Mouse (Mus musculus) heart, embryonic 12.5 days (tissue): ENCODE results near the gene Khdc4. TPM values are rescaled to one million over a fixed set of nuclear protein-coding genes. Genes with fewer than 3 reads are reported as not detected.
"Not testable (repeated sequence)": the region's sequence is repeated elsewhere in the genome, so short reads cannot be mapped to it uniquely, and the experiment has no call there.

Experiments
- ATAC-seq: fragments of 200-750 bp; cut with Nextera tagmentation; 2 replicates; pipeline ENCODE4 v1.8.0; 2017; ENCODE audit warnings: moderate TSS enrichment, moderate library complexity; ENCODE audit not compliant: insufficient number of reproducible peaks, low FRiP score
- H3K27ac ChIP-seq: fragments of 300-500 bp; sonication (generic); 2 replicates; pipeline ENCODE4 v1.5.1; 2016; ENCODE audit warnings: mild to moderate bottlenecking, moderate library complexity; ENCODE audit not compliant: poor library complexity, severe bottlenecking
- H3K27me3 ChIP-seq: fragments of 300-500 bp; sonication (generic); replicated peaks from 2 replicates; pipeline ENCODE4 v1.6.1; 2016; ENCODE audit warnings: mild to moderate bottlenecking, moderate library complexity
- H3K36me3 ChIP-seq: fragments of 300-500 bp; sonication (generic); 2 replicates; pipeline ENCODE4 v1.6.1; 2016; ENCODE audit warnings: mild to moderate bottlenecking, moderate library complexity
- H3K4me1 ChIP-seq: fragments of 300-500 bp; sonication (generic); replicated peaks from 2 replicates; pipeline ENCODE4 v1.6.1; 2016; ENCODE audit warnings: mild to moderate bottlenecking
- H3K4me2 ChIP-seq: fragments of 300-500 bp; sonication (generic); 2 replicates; pipeline ENCODE4 v1.6.1; 2016; ENCODE audit warnings: mild to moderate bottlenecking, moderate library complexity
- H3K4me3 ChIP-seq: fragments of 300-500 bp; sonication (generic); 2 replicates; pipeline ENCODE4 v1.5.1; 2016; ENCODE audit warnings: mild to moderate bottlenecking
- H3K9ac ChIP-seq: fragments of 300-500 bp; sonication (generic); 2 replicates; pipeline ENCODE4 v1.6.1; 2016; ENCODE audit warnings: mild to moderate bottlenecking, moderate library complexity
- H3K9me3 ChIP-seq: fragments of 300-500 bp; sonication (generic); replicated peaks from 2 replicates; pipeline ENCODE4 v1.6.1; 2016; ENCODE audit warnings: mild to moderate bottlenecking, moderate library complexity
- WGBS: fragments of 180-500 bp; shearing (Covaris S2); methylation state at CpG from one replicate; pipeline ENCODE4 v1.1.7; 2016; 5-methylcytosine and 5-hydroxymethylcytosine counted together
- polyA plus RNA-seq: library from polyadenylated mRNA; unstranded; fragments of >200 nt; fragmentation: Nextera tagmentation; extraction: Ambion mirVana; gene quantifications from 2 replicates; pipeline ENCODE4 v1.2.1, GENCODE M21; 2016

Gene Khdc4
- polyA plus RNA-seq, 1 experiment from 2014 or later = 75.3 TPM

GRCm38 (mm10) chr3:88698051-88698450 is 12.4 kb downstream of the Khdc4 start:
- peaks cover 21% of the 10 kb centered on the region for H3K4me1 ChIP-seq
- no peak for ATAC-seq
- WGBS = 87% methylated on average over 1 of the region's 1 CpGs
- no peak overlapping the region for H3K9ac ChIP-seq
- no peaks in the 10 kb centered on the region for H3K27me3 ChIP-seq
- H3K4me3 ChIP-seq = no peak overlapping the region
- no peaks in the 10 kb centered on the region for H3K9me3 ChIP-seq
- no peak overlapping the region for H3K27ac ChIP-seq
- H3K4me2 ChIP-seq = no peak overlapping the region
- H3K36me3 ChIP-seq = peaks cover 91% of the 10 kb centered on the region

DNA sequence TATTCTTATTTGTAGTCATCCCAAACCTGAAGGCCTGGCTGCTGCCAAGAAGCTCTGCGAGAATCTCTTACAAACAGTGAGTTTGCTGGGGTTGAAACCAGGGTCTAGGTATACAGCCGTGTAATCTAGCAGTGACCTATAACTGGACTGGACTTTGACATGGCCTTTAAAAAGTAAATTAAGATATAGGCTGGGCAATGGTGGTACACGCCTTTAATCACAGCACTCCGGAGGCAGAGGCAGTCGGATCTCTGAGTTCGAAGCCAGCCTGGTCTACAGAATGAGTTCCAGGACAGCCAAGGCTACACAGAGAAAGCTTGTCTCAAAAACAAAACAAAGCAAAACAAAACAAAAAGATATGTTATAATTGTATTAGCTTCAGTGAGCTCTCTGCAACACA is 13.2 kb downstream of the Khdc4 start:
- H3K4me1 ChIP-seq = peaks cover 21% of the 10 kb centered on the region
- no peak overlapping the region for H3K9ac ChIP-seq
- no peak overlapping the region for H3K4me2 ChIP-seq
- no peaks in the 10 kb centered on the region for H3K9me3 ChIP-seq
- H3K27me3 ChIP-seq = no peaks in the 10 kb centered on the region
- H3K27ac ChIP-seq = no peak overlapping the region
- H3K4me3 ChIP-seq = no peak overlapping the region
- peaks cover 92% of the 10 kb centered on the region for H3K36me3 ChIP-seq
- ATAC-seq = no peak
- WGBS = 95% methylated on average over 6 of the region's 6 CpGs

- Histone ChIP-seq H3K36me3 (peaks cover 92% of the 10 kb centered on the region), H3K9ac (no peak overlapping the region), H3K9me3 (no peaks in the 10 kb centered on the region), H3K27ac (peak overlapping the region; percentile 33; the same call in 1 of the 2 replicates), H3K4me3 (no peak overlapping the region), H3K27me3 (no peaks in the 10 kb centered on the region), H3K4me2 (no peak overlapping the region), H3K4me1 (peaks cover 21% of the 10 kb centered on the region)
- no peak for ATAC-seq
- WGBS = 89% methylated on average over 3 of the region's 3 CpGs
Observed at GRCm38 (mm10) chr3:88700247-88700646, 14.6 kb downstream of the Khdc4 start.

GRCm38 (mm10) chr3:88701222-88701621 is 15.6 kb downstream of the Khdc4 start:
- H3K9ac ChIP-seq = no peak overlapping the region
- H3K27ac ChIP-seq = 0 out of 2 replicates have a peak overlapping the region, but pooled peaks have one; percentile 33
- peaks cover 21% of the 10 kb centered on the region for H3K4me1 ChIP-seq
- no peaks in the 10 kb centered on the region for H3K27me3 ChIP-seq
- H3K4me2 ChIP-seq = no peak overlapping the region
- H3K9me3 ChIP-seq = no peaks in the 10 kb centered on the region
- no peak overlapping the region for H3K4me3 ChIP-seq
- peaks cover 84% of the 10 kb centered on the region for H3K36me3 ChIP-seq
- ATAC-seq = no peak
- WGBS = 41% methylated on average over 3 of the region's 3 CpGs

DNA sequence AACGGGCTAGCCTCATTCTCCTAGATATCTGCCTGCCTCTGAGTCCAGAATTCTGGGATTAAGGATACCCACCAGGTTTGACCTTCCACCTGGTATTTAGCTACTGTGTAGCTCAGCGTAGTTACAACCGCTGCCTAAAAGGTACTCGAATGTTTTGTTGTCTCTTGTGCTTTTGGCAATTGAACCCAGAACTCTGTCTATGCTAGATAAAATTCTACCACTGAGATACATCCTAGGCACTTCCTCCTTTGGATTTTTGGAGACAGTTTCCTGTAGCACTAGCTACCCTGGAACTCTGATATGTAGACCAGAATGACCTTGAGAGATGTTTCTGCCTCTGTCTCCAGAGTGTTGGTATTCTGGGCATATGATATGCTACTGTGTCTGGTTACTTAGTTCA is 28.1 kb downstream of the Khdc4 start:
- Histone ChIP-seq H3K36me3 (peaks cover 55% of the 10 kb centered on the region), H3K4me2 (no peak overlapping the region), H3K27ac (no peak overlapping the region), H3K4me1 (peaks cover 10% of the 10 kb centered on the region), H3K4me3 (no peak overlapping the region), H3K27me3 (no peaks in the 10 kb centered on the region), H3K9me3 (no peaks in the 10 kb centered on the region), H3K9ac (no peak overlapping the region)
- ATAC-seq = no peak
- WGBS = 89% methylated on average over 4 of the region's 4 CpGs

GRCm38 (mm10) chr3:88714725-88715124 is 29.1 kb downstream of the Khdc4 start:
- no peak overlapping the region for H3K4me3 ChIP-seq
- 71% methylated on average over 2 of the region's 2 CpGs for WGBS
- no peak for ATAC-seq
- no peaks in the 10 kb centered on the region for H3K27me3 ChIP-seq
- no peak overlapping the region for H3K4me2 ChIP-seq
- no peaks in the 10 kb centered on the region for H3K9me3 ChIP-seq
- peaks cover 48% of the 10 kb centered on the region for H3K36me3 ChIP-seq
- no peak overlapping the region for H3K27ac ChIP-seq
- no peak overlapping the region for H3K9ac ChIP-seq
- peaks cover 20% of the 10 kb centered on the region for H3K4me1 ChIP-seq

DNA sequence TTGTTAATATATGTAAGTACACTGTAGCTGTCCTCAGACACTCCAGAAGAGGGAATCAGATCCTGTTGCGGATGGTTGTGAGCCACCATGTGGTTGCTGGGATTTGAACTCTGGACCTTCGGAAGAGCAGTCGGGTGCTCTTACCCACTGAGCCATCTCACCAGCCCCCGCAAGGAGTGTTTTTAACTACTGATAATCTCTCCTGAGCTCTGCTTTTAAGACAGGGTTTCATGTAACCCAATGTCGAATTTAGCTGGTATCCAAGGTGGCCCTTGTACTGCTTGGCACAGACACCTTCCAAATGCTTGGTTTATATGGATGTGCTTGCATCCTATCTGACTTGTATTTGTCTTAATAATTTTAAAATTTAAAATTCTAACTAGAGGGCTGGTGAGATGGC is 30.1 kb downstream of the Khdc4 start:
- H3K4me1 ChIP-seq = peaks cover 21% of the 10 kb centered on the region
- H3K9ac ChIP-seq, H3K27ac ChIP-seq, H3K4me3 ChIP-seq, ATAC-seq, H3K4me2 ChIP-seq, H3K9me3 ChIP-seq, H3K27me3 ChIP-seq: not testable (repeated sequence)
- 87% methylated on average over 5 of the region's 5 CpGs for WGBS
- H3K36me3 ChIP-seq = peaks cover 48% of the 10 kb centered on the region

DNA sequence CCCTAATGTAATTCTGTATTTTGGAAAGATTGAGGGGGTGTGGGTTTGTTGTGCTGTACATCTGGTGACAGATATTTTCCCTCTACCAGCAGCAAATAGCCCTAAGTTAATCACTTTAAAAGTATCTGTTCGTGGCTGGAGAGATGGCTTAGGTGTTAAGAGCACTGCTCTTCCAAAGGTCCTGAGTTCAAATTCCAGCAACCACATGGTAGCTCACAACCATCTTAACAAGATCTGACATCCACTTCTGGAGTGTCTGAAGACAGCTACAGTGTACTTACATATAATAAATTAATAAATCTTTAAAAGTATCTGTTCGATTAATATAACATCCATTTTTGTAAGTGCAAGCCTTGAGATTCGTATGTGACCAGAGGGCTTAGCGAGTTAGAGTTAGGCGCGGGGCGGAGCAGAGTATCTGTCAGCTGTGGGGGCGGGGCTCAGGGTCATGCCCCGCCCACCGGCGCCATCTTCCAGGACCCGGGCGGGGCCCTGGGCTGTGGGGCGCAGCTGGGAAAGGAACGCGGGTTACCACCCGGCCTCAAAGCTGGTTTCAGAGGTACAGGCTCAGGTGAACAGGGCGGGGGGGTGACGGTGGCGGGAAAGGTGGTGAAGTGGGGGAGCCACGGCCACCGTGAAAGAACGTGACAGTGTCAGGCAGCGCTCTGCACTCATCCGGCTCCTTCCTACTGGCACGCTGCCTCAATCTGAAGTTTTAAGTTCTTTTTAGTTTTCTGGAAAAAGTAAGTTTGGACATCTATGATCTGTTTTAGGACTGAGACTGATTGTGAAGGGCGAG is 31.0 kb downstream of the Khdc4 start, which contains the start of gene Rit1:
Gene Rit1 (plus strand): TSS at position 440 of the 799 bp plus-strand sequence.
- 2% methylated on average over 27 of the region's 27 CpGs for WGBS
- Histone ChIP-seq H3K4me3 (peak within 1 kb of the TSS; percentile 75), H3K9me3 (no peaks in the 10 kb centered on the region), H3K9ac (peak within 1 kb of the TSS; percentile 80), H3K4me1 (peaks cover 21% of the 10 kb centered on the region), H3K27me3 (no peaks in the 10 kb centered on the region), H3K36me3 (peaks cover 48% of the 10 kb centered on the region), H3K27ac (peak within 1 kb of the TSS; percentile 80), H3K4me2 (peak within 1 kb of the TSS; percentile 84)
- peak; percentile 91 for ATAC-seq

DNA sequence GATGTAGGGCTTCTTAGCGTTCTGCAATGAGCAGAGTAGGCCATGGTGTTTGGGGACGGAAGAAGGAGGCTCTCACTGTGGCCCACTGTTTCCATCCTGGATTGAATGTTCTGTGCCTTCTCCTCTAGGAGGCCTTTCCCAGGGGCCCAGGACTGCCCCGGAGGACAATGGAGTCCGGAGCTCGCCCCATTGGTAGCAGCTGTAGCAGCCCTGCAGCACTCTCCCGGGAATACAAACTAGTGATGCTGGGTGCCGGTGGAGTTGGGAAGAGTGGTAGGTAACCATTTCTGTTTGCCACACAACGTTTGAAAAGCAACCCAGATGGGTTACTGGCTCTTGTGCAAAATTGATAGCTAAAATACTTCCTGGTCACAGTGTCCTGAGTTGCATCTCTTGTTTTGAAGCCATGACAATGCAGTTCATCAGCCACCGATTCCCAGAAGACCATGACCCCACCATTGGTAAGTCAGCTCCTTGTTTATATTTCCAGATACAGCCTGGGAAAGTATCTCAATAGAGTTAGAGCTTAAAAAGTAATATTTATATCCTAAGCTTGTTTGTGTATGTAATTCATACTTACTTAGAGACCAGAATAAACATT is 31.7 kb downstream of the Khdc4 start:
- peaks cover 21% of the 10 kb centered on the region for H3K4me1 ChIP-seq
- H3K4me3 ChIP-seq = peak overlapping the region; percentile 75
- peak overlapping the region; percentile 80 for H3K9ac ChIP-seq
- H3K27ac ChIP-seq = peak overlapping the region; percentile 80
- H3K36me3 ChIP-seq = peaks cover 47% of the 10 kb centered on the region
- H3K4me2 ChIP-seq = peak overlapping the region; percentile 84
- H3K9me3 ChIP-seq = no peaks in the 10 kb centered on the region
- WGBS = 4% methylated on average over 9 of the region's 9 CpGs
- peak; percentile 54; the same call in 1 of the 2 replicates for ATAC-seq
- no peaks in the 10 kb centered on the region for H3K27me3 ChIP-seq

GRCm38 (mm10) chr3:88717831-88718230 is 32.2 kb downstream of the Khdc4 start:
- Histone ChIP-seq H3K4me3 (peak overlapping the region; percentile 37), H3K27ac (peak overlapping the region; percentile 17; the same call in 1 of the 2 replicates), H3K9ac (peak overlapping the region; percentile 44), H3K27me3 (no peaks in the 10 kb centered on the region), H3K4me2 (peak overlapping the region; percentile 64), H3K4me1 (peaks cover 21% of the 10 kb centered on the region), H3K36me3 (peaks cover 43% of the 10 kb centered on the region), H3K9me3 (no peaks in the 10 kb centered on the region)
- WGBS = 47% methylated on average over 1 of the region's 1 CpGs
- ATAC-seq = 0 out of 2 replicates have a peak, but pooled peaks have one; percentile 40

GRCm38 (mm10) chr3:88719098-88719497 is 33.5 kb downstream of the Khdc4 start:
- peak overlapping the region; percentile 79 for H3K27ac ChIP-seq
- H3K9ac ChIP-seq = 0 out of 2 replicates have a peak overlapping the region, but pooled peaks have one; percentile 2
- ATAC-seq = peak; percentile 84
- no peaks in the 10 kb centered on the region for H3K27me3 ChIP-seq
- H3K36me3 ChIP-seq = peaks cover 45% of the 10 kb centered on the region
- peak overlapping the region; percentile 64 for H3K4me2 ChIP-seq
- peaks cover 21% of the 10 kb centered on the region for H3K4me1 ChIP-seq
- WGBS = 35% methylated on average over 2 of the region's 2 CpGs
- peaks cover 6% of the 10 kb centered on the region; the same call in 1 of the 2 replicates for H3K9me3 ChIP-seq
- H3K4me3 ChIP-seq = peak overlapping the region; percentile 37
